Mouse (Mus musculus): ENCODE measurements around the gene Akr1c12. TPM values are rescaled to one million over a fixed set of nuclear protein-coding genes. Genes with fewer than 3 reads are reported as not detected.
"Not testable (repeated sequence)": the region's sequence is repeated elsewhere in the genome, so short reads cannot be mapped to it uniquely, and the experiment has no call there.

Gene Akr1c12
- 0.27 TPM in 1 of 2 replicates, not detected in the other for polyA plus RNA-seq (2014; fragmentation: Nextera tagmentation; extraction: Ambion mirVana)

GRCm38 (mm10) chr13:4279284-4279683 is at the start of gene Akr1c12:
Gene Akr1c12, minus strand, starts transcription at chr13:4279433.
- no peak for DNase-seq (ENCODE audit: low spot score)
- Histone ChIP-seq H3K9me3 (replicated peaks; ENCODE audit: control insufficient read depth, low read length) (no peaks in the 10 kb centered on the region), H3K36me3 (ENCODE audit: control insufficient read depth, insufficient read depth, low read length) (no peaks in the 10 kb centered on the region), H3K4me2 (ENCODE audit: low read length) (no peak within 1 kb of the TSS), H3K9ac (ENCODE audit: low read length) (no peak within 1 kb of the TSS), H3K4me3 (ENCODE audit: low read depth, low read length) (no peak within 1 kb of the TSS), H3K27ac (ENCODE audit: low read depth, low read length) (no peak within 1 kb of the TSS), H3K27me3 (replicated peaks; ENCODE audit: control insufficient read depth, insufficient read depth, low read length) (no peaks in the 10 kb centered on the region), H3K4me1 (ENCODE audit: control insufficient read depth, insufficient read depth, low read length) (no peaks in the 10 kb centered on the region)
- 78% methylated on average over 4 of the region's 4 CpGs for WGBS
- no peak for ATAC-seq

DNA sequence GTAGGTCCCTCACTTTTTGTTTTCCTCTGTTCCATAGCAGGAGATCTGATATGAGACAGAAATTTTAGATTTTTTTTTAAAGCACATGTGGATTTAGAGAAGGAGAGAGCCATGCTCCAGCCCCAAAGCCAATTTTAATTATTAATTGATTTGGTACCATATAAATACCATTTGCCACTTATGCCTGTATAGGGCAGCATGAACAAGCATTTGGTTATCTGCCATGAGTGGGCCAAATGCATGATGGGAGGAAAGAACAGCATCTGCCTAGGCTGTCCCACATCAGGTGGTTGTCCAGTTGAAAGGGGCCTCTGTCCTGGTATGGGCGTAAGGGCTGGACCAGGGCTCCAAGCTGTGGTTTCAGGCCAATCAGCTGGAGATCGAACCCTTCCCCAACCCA is 39.5 kb upstream of the Akr1c12 start:
- Histone ChIP-seq H3K4me1 (ENCODE audit: control insufficient read depth, insufficient read depth, low read length) (no peaks in the 10 kb centered on the region), H3K4me3 (ENCODE audit: low read depth, low read length) (no peak overlapping the region), H3K27ac (ENCODE audit: low read depth, low read length) (no peak overlapping the region), H3K9me3 (replicated peaks; ENCODE audit: control insufficient read depth, low read length) (no peaks in the 10 kb centered on the region), H3K36me3 (ENCODE audit: control insufficient read depth, insufficient read depth, low read length) (no peaks in the 10 kb centered on the region), H3K27me3 (replicated peaks; ENCODE audit: control insufficient read depth, insufficient read depth, low read length) (no peaks in the 10 kb centered on the region), H3K9ac (ENCODE audit: low read length) (no peak overlapping the region), H3K4me2 (ENCODE audit: low read length) (no peak overlapping the region)
- DNase-seq (ENCODE audit: low spot score): no peak
- ATAC-seq: no peak
- WGBS: 89% methylated on average over 2 of the region's 2 CpGs

- 84% methylated on average over 2 of the region's 2 CpGs for WGBS
- ATAC-seq (no peak), DNase-seq (ENCODE audit: low spot score) (no peak)
- Histone ChIP-seq H3K36me3 (ENCODE audit: control insufficient read depth, insufficient read depth, low read length) (no peaks in the 10 kb centered on the region), H3K4me3 (ENCODE audit: low read depth, low read length) (no peak overlapping the region), H3K4me1 (ENCODE audit: control insufficient read depth, insufficient read depth, low read length) (no peaks in the 10 kb centered on the region), H3K4me2 (ENCODE audit: low read length) (no peak overlapping the region), H3K9me3 (replicated peaks; ENCODE audit: control insufficient read depth, low read length) (no peaks in the 10 kb centered on the region), H3K27ac (ENCODE audit: low read depth, low read length) (no peak overlapping the region), H3K9ac (ENCODE audit: low read length) (no peak overlapping the region), H3K27me3 (replicated peaks; ENCODE audit: control insufficient read depth, insufficient read depth, low read length) (no peaks in the 10 kb centered on the region)
Observed at GRCm38 (mm10) chr13:4313907-4314306, 34.7 kb upstream of the Akr1c12 start.

GRCm38 (mm10) chr13:4304861-4305565 is 25.8 kb upstream of the Akr1c12 start:
- Histone ChIP-seq H3K36me3 (ENCODE audit: control insufficient read depth, insufficient read depth, low read length) (no peaks in the 10 kb centered on the region), H3K4me2 (ENCODE audit: low read length) (no peak overlapping the region), H3K9me3 (replicated peaks; ENCODE audit: control insufficient read depth, low read length) (no peaks in the 10 kb centered on the region), H3K4me1 (ENCODE audit: control insufficient read depth, insufficient read depth, low read length) (no peaks in the 10 kb centered on the region), H3K4me3 (ENCODE audit: low read depth, low read length) (no peak overlapping the region), H3K9ac (ENCODE audit: low read length) (no peak overlapping the region), H3K27me3 (replicated peaks; ENCODE audit: control insufficient read depth, insufficient read depth, low read length) (no peaks in the 10 kb centered on the region), H3K27ac (ENCODE audit: low read depth, low read length) (no peak overlapping the region)
- no peak for DNase-seq (ENCODE audit: low spot score)
- no peak for ATAC-seq
- 41% methylated on average over 2 of the region's 2 CpGs for WGBS

DNA sequence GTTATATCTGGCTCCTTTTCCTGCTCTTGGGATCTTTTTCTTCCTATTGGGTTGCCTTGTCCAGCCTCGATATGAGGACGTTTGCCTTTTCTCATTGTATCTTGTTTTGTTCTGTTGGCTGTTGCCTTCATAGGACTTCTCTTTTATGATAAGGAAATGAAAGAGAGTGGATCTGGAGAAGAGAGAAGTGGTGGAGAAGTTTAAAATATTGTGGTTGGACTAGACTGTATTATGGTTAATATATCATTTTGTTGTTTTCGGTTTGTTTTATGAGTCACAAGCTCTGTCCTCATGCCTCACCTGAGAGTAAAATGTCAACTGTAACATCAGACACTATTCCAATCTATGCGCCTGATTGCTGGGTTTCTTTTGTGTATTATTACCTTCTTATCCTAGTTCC is 17.8 kb upstream of the Akr1c12 start:
- Histone ChIP-seq H3K9me3 (replicated peaks; ENCODE audit: control insufficient read depth, low read length) (no peaks in the 10 kb centered on the region), H3K27me3 (replicated peaks; ENCODE audit: control insufficient read depth, insufficient read depth, low read length) (no peaks in the 10 kb centered on the region), H3K4me2 (ENCODE audit: low read length) (no peak overlapping the region), H3K27ac (ENCODE audit: low read depth, low read length) (no peak overlapping the region), H3K4me1 (ENCODE audit: control insufficient read depth, insufficient read depth, low read length) (no peaks in the 10 kb centered on the region), H3K36me3 (ENCODE audit: control insufficient read depth, insufficient read depth, low read length) (no peaks in the 10 kb centered on the region), H3K9ac (ENCODE audit: low read length) (no peak overlapping the region), H3K4me3 (ENCODE audit: low read depth, low read length) (no peak overlapping the region)
- ATAC-seq (no peak), DNase-seq (ENCODE audit: low spot score) (no peak)
- WGBS: 90% methylated on average over 4 of the region's 4 CpGs

DNA sequence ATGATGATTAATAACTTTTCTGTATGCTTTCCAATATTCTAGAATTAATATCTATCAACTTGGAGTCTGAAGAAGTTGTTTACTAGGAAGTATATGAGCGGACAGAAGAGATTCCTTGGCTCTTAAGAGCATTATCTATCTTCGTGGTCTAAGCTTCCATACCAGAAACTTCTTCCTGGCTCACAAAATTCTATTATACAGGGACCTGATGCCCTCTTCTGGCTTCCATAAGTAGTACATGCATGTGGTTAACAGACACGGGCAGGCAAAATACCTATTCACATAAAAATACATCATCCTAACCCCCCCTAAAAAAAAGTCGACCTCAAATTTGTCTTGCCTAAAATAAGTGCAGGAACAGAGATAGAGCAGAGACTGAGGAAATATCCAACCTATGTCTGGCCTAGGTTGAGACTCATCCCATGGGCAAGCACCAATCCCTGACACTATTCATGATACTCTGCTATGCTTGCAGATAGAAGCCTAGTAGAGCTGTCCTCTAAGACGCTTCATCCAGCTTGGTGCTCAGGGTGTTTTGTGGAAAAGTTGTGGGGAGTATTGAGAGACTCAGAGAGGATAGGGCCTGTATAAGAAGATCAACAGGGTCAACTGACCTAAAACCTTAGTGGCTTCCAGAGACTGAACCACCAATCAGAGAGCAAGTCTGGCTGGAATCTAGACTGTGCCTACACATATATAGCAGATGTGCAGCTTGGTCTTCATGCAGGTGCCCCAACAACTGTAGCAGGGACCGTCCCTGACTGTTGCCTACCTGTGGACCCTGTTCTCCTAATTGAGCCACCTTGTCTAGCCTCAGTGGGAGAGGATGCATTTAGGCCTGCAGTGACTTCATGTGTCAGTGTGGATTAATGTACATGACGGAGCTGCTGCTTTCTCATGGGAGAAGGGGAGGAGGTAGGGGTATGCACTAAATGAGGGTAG is 2.5 kb upstream of the Akr1c12 start:
- no peak overlapping the region for H3K27ac ChIP-seq (ENCODE audit: low read depth, low read length)
- H3K4me1 ChIP-seq (ENCODE audit: control insufficient read depth, insufficient read depth, low read length): no peaks in the 10 kb centered on the region
- H3K9ac ChIP-seq (ENCODE audit: low read length): no peak overlapping the region
- peak; percentile 75 for ATAC-seq
- DNase-seq (ENCODE audit: low spot score): peak; percentile 67
- no peak overlapping the region for H3K4me2 ChIP-seq (ENCODE audit: low read length)
- H3K36me3 ChIP-seq (ENCODE audit: control insufficient read depth, insufficient read depth, low read length): no peaks in the 10 kb centered on the region
- no peaks in the 10 kb centered on the region for H3K9me3 ChIP-seq (replicated peaks; ENCODE audit: control insufficient read depth, low read length)
- H3K27me3 ChIP-seq (replicated peaks; ENCODE audit: control insufficient read depth, insufficient read depth, low read length): no peaks in the 10 kb centered on the region
- WGBS: 37% methylated on average over 7 of the region's 7 CpGs
- H3K4me3 ChIP-seq (ENCODE audit: low read depth, low read length): no peak overlapping the region

GRCm38 (mm10) chr13:4277526-4277925 is 1.7 kb downstream of the Akr1c12 start:
- Histone ChIP-seq H3K36me3 (ENCODE audit: control insufficient read depth, insufficient read depth, low read length) (no peaks in the 10 kb centered on the region), H3K9me3 (replicated peaks; ENCODE audit: control insufficient read depth, low read length) (no peaks in the 10 kb centered on the region), H3K27ac (ENCODE audit: low read depth, low read length) (no peak overlapping the region), H3K4me1 (ENCODE audit: control insufficient read depth, insufficient read depth, low read length) (no peaks in the 10 kb centered on the region), H3K9ac (ENCODE audit: low read length) (no peak overlapping the region), H3K4me3 (ENCODE audit: low read depth, low read length) (no peak overlapping the region), H3K27me3 (replicated peaks; ENCODE audit: control insufficient read depth, insufficient read depth, low read length) (no peaks in the 10 kb centered on the region), H3K4me2 (ENCODE audit: low read length) (no peak overlapping the region)
- 95% methylated on average over 2 of the region's 2 CpGs for WGBS
- DNase-seq (ENCODE audit: low spot score) (no peak), ATAC-seq (no peak)

GRCm38 (mm10) chr13:4270860-4271259 is 8.4 kb downstream of the Akr1c12 start:
- ATAC-seq: no peak
- Histone ChIP-seq H3K27ac (ENCODE audit: low read depth, low read length) (no peak overlapping the region), H3K4me3 (ENCODE audit: low read depth, low read length) (no peak overlapping the region), H3K36me3 (ENCODE audit: control insufficient read depth, insufficient read depth, low read length) (no peaks in the 10 kb centered on the region), H3K9me3 (replicated peaks; ENCODE audit: control insufficient read depth, low read length) (no peaks in the 10 kb centered on the region), H3K4me1 (ENCODE audit: control insufficient read depth, insufficient read depth, low read length) (no peaks in the 10 kb centered on the region), H3K9ac (ENCODE audit: low read length) (no peak overlapping the region), H3K27me3 (replicated peaks; ENCODE audit: control insufficient read depth, insufficient read depth, low read length) (no peaks in the 10 kb centered on the region), H3K4me2 (ENCODE audit: low read length) (no peak overlapping the region)
- no peak for DNase-seq (ENCODE audit: low spot score)

DNA sequence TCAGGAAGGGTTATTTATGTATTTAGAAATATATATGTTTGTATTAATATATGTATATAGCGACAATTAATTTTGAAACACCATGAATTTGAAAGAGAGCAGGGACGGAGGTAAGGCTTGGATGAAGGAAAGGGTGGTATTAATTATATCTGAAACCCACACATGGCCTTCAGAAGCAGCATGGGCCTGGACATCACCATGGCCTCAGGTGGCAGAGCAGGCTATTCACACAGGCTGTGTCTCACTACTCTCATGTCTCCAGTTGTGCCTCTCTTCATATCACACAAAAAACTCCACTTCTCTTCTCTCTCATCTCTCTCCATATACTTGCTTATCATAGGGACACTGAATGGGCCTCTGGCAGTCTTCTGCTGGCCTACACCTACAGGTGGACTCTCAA is 13.8 kb downstream of the Akr1c12 start:
- H3K36me3 ChIP-seq (ENCODE audit: control insufficient read depth, insufficient read depth, low read length); H3K4me3 ChIP-seq (ENCODE audit: low read depth, low read length); DNase-seq (ENCODE audit: low spot score); H3K27me3 ChIP-seq (replicated peaks; ENCODE audit: control insufficient read depth, insufficient read depth, low read length); H3K27ac ChIP-seq (ENCODE audit: low read depth, low read length); H3K9me3 ChIP-seq (replicated peaks; ENCODE audit: control insufficient read depth, low read length); H3K9ac ChIP-seq (ENCODE audit: low read length); ATAC-seq; H3K4me2 ChIP-seq (ENCODE audit: low read length); H3K4me1 ChIP-seq (ENCODE audit: control insufficient read depth, insufficient read depth, low read length): not testable (repeated sequence)
- WGBS: 93% methylated on average over 2 of the region's 2 CpGs
